Mouse (Mus musculus) natural killer cell, adult 2 months (primary cell): ENCODE results near the gene Tpsg1.

Source experiments
- DNase-seq, 2 experiments: peaks; one replicate each; pipeline ENCODE4 v3.0.0; 2022; ENCODE audit warnings: low spot score in 2 of 2

Tpsg1 gene

GRCm38 (mm10) chr17:25368973-25369372 lies at the start of gene Tpsg1:
Tpsg1 (plus strand) TSS chr17:25369273.
- DNase-seq: no peak

- no peak for DNase-seq
Observed at GRCm38 (mm10) chr17:25320819-25321218, 48.3 kb upstream of the Tpsg1 start.

GRCm38 (mm10) chr17:25322930-25323329 lies 46.1 kb upstream of the Tpsg1 start:
- DNase-seq: no peak

GRCm38 (mm10) chr17:25332321-25332720 lies 36.8 kb upstream of the Tpsg1 start:
- no peak for DNase-seq

GRCm38 (mm10) chr17:25333943-25334342 lies 35.1 kb upstream of the Tpsg1 start:
- peak in 1 of 2 experiments; percentile 33 for DNase-seq

GRCm38 (mm10) chr17:25338218-25338617 lies 30.9 kb upstream of the Tpsg1 start:
- DNase-seq: no peak

GRCm38 (mm10) chr17:25340003-25340402 lies 29.1 kb upstream of the Tpsg1 start:
- DNase-seq: no peak

- no peak for DNase-seq
Observed at GRCm38 (mm10) chr17:25341490-25341889, 27.6 kb upstream of the Tpsg1 start.

- no peak for DNase-seq
Observed at GRCm38 (mm10) chr17:25345462-25345861, 23.6 kb upstream of the Tpsg1 start, which contains the start of gene Tpsab1. Tpsab1 (minus strand) TSS chr17:25345562.

- no peak for DNase-seq
Observed at GRCm38 (mm10) chr17:25361291-25361690, 7.8 kb upstream of the Tpsg1 start.

- DNase-seq: no peak
Observed at GRCm38 (mm10) chr17:25363726-25364125, 5.3 kb upstream of the Tpsg1 start.

- no peak for DNase-seq
Observed at GRCm38 (mm10) chr17:25366005-25366404, 3.1 kb upstream of the Tpsg1 start, which contains the start of gene Tpsb2. Tpsb2 (plus strand) TSS chr17:25366305.

GRCm38 (mm10) chr17:25372491-25372890 lies 3.4 kb downstream of the Tpsg1 start:
- DNase-seq: no peak

- no peak for DNase-seq
Observed at GRCm38 (mm10) chr17:25374011-25374410, 4.9 kb downstream of the Tpsg1 start.

GRCm38 (mm10) chr17:25394526-25394925 lies 25.5 kb downstream of the Tpsg1 start:
- no peak for DNase-seq

GRCm38 (mm10) chr17:25397804-25398519 lies 28.9 kb downstream of the Tpsg1 start:
- peak; percentile 17 to 50 for DNase-seq

GRCm38 (mm10) chr17:25398520-25398838 lies 29.4 kb downstream of the Tpsg1 start:
- no peak for DNase-seq

GRCm38 (mm10) chr17:25400443-25400842 lies 31.4 kb downstream of the Tpsg1 start:
- no peak for DNase-seq

GRCm38 (mm10) chr17:25401491-25401890 lies 32.4 kb downstream of the Tpsg1 start:
- no peak for DNase-seq

- DNase-seq: no peak
Observed at GRCm38 (mm10) chr17:25402224-25402623, 33.2 kb downstream of the Tpsg1 start.

- DNase-seq: no peak
Observed at GRCm38 (mm10) chr17:25404190-25404589, 35.1 kb downstream of the Tpsg1 start.

GRCm38 (mm10) chr17:25405224-25405895 lies 36.3 kb downstream of the Tpsg1 start:
- DNase-seq: no peak

GRCm38 (mm10) chr17:25406011-25406441 lies 37.0 kb downstream of the Tpsg1 start:
- no peak for DNase-seq
